Mouse (Mus musculus): Measurements from ENCODE around the gene Als2. TPM values are rescaled to one million over a fixed set of nuclear protein-coding genes. Genes with fewer than 3 reads are reported as not detected.

The Als2 gene
- polyA plus RNA-seq, 1 experiment = 3.5 TPM

GRCm38 (mm10) chr1:59169586-59169985 lies 67.4 kb downstream of the Als2 start:
- no peak for DNase-seq (ENCODE audit: low read depth, low spot score)
- WGBS = 71% methylated on average over 6 of the region's 6 CpGs

GRCm38 (mm10) chr1:59168556-59168955 lies 68.5 kb downstream of the Als2 start:
- WGBS = 48% methylated on average over 2 of the region's 2 CpGs

GRCm38 (mm10) chr1:59167654-59168425 lies 69.2 kb downstream of the Als2 start:
- WGBS = 91% methylated on average over 4 of the region's 4 CpGs
- no peak for DNase-seq (ENCODE audit: low read depth, low spot score)

More at GRCm38 (mm10) chr1:59168556-59168955, 68.5 kb downstream of the Als2 start:
- DNase-seq (ENCODE audit: low read depth, low spot score) = no peak

- DNase-seq (ENCODE audit: low read depth, low spot score) = no peak
- WGBS = 71% methylated on average over 9 of the region's 9 CpGs
These were observed 70.7 kb downstream of the Als2 start for GRCm38 (mm10) chr1:59166232-59166905.

GRCm38 (mm10) chr1:59163918-59164317 lies 73.1 kb downstream of the Als2 start:
- whole genome bisulfite sequencing = 90% methylated on average over 5 of the region's 5 CpGs
- DNase-seq (ENCODE audit: low read depth, low spot score) = no peak

- DNase-seq (ENCODE audit: low read depth, low spot score) = no peak
These were observed 74.0 kb downstream of the Als2 start, which contains the start of gene Mpp4 for GRCm38 (mm10) chr1:59163030-59163461. Mpp4 (minus strand) TSS chr1:59163389.

GRCm38 (mm10) chr1:59162309-59163024 lies 74.6 kb downstream of the Als2 start:
- DNase-seq (ENCODE audit: low read depth, low spot score) = no peak
- WGBS = 71% methylated on average over 8 of the region's 8 CpGs

More at GRCm38 (mm10) chr1:59163030-59163461, 74.0 kb downstream of the Als2 start, which contains the start of gene Mpp4:
- 75% methylated on average over 12 of the region's 12 CpGs for WGBS

- DNase-seq (ENCODE audit: low read depth, low spot score) = no peak
- 91% methylated on average over 6 of the region's 6 CpGs for WGBS
These were observed 75.6 kb downstream of the Als2 start for GRCm38 (mm10) chr1:59161396-59161795.

GRCm38 (mm10) chr1:59160871-59161270 lies 76.2 kb downstream of the Als2 start:
- 73% methylated on average over 6 of the region's 6 CpGs for WGBS
- no peak for DNase-seq (ENCODE audit: low read depth, low spot score)

- no peak for DNase-seq (ENCODE audit: low read depth, low spot score)
- 86% methylated on average over 3 of the region's 3 CpGs for WGBS
These were observed 77.9 kb downstream of the Als2 start for GRCm38 (mm10) chr1:59159136-59159535.

- DNase-seq (ENCODE audit: low read depth, low spot score) = no peak
- WGBS = 91% methylated on average over 7 of the region's 7 CpGs
These were observed 78.5 kb downstream of the Als2 start for GRCm38 (mm10) chr1:59158498-59158897.

GRCm38 (mm10) chr1:59157846-59158245 lies 79.2 kb downstream of the Als2 start:
- no peak for DNase-seq (ENCODE audit: low read depth, low spot score)
- 63% methylated on average over 4 of the region's 4 CpGs for WGBS

GRCm38 (mm10) chr1:59152346-59152745 lies 84.7 kb downstream of the Als2 start:
- 75% methylated on average over 4 of the region's 4 CpGs for WGBS
- DNase-seq (ENCODE audit: low read depth, low spot score) = no peak

- 63% methylated on average over 5 of the region's 5 CpGs for WGBS
- no peak for DNase-seq (ENCODE audit: low read depth, low spot score)
These were observed 86.5 kb downstream of the Als2 start for GRCm38 (mm10) chr1:59150542-59150941.

GRCm38 (mm10) chr1:59144543-59144942 lies 92.5 kb downstream of the Als2 start:
- no peak for DNase-seq (ENCODE audit: low read depth, low spot score)
- WGBS = 74% methylated on average over 10 of the region's 10 CpGs

- DNase-seq (ENCODE audit: low read depth, low spot score) = peak; percentile 29
These were observed 94.2 kb downstream of the Als2 start for GRCm38 (mm10) chr1:59142809-59143208.

- no peak for DNase-seq (ENCODE audit: low read depth, low spot score)
- WGBS = 67% methylated on average over 5 of the region's 5 CpGs
These were observed 102.6 kb downstream of the Als2 start for GRCm38 (mm10) chr1:59134419-59134818.

- no peak for DNase-seq (ENCODE audit: low read depth, low spot score)
- WGBS = 64% methylated on average over 7 of the region's 7 CpGs
These were observed 108.2 kb downstream of the Als2 start for GRCm38 (mm10) chr1:59128879-59129278.

GRCm38 (mm10) chr1:59125558-59125957 lies 111.5 kb downstream of the Als2 start:
- WGBS = 41% methylated on average over 5 of the region's 5 CpGs
- no peak for DNase-seq (ENCODE audit: low read depth, low spot score)

- WGBS = under 1% methylated on average over 74 of the region's 74 CpGs
- peak; percentile 38 for DNase-seq (ENCODE audit: low read depth, low spot score)
These were observed 117.1 kb downstream of the Als2 start, which contains the start of gene Tmem237 for GRCm38 (mm10) chr1:59119720-59120457. Tmem237 (minus strand) TSS chr1:59120408.
